Mouse (Mus musculus) layer of hippocampus, adult 11-12 months (tissue): ENCODE data around the gene Srprb.

Experiments used
- DNase-seq: peaks from one replicate; pipeline ENCODE4 v3.0.0; 2022; ENCODE audit warnings: low spot score

The Srprb gene

GRCm38 (mm10) chr9:103146257-103146656 lies 55.7 kb downstream of the Srprb start:
- DNase-seq: no peak

- DNase-seq: no peak
These were observed 56.6 kb downstream of the Srprb start for GRCm38 (mm10) chr9:103145351-103145750.

GRCm38 (mm10) chr9:103143881-103144280 lies 58.1 kb downstream of the Srprb start:
- DNase-seq: no peak

- DNase-seq: no peak
These were observed 60.7 kb downstream of the Srprb start for GRCm38 (mm10) chr9:103141266-103141665.

- DNase-seq: no peak
These were observed 61.6 kb downstream of the Srprb start for GRCm38 (mm10) chr9:103140384-103140783.

- no peak for DNase-seq
These were observed 62.5 kb downstream of the Srprb start for GRCm38 (mm10) chr9:103139481-103139880.
